ENCODE assay signal across 26 mouse cellular contexts in the genomic region with DNA sequence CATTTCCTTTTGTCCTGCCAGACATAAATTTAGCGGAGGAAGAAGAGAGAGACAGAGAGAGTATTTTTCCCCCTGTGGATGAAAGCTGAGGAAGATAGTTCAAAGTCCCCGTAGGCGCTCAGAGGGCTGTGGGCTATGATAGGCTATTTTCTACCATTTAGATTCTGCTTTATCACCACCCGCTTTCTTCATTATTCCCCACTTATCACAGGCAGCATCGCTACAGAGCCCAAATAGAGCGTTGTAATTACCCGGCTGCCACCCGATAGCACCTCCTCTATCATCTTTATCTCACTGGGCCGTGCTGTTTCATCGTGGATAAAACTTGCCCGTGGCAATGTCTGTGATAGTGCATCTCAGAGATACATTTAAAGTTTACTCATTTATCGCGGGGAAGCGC. TPM values are rescaled to one million over a fixed set of nuclear protein-coding genes. Genes with fewer than 3 reads are reported as not detected.
"Had no signal": no experiment of that assay in that cellular context is flagged by ENCODE, and none has a peak within 500 bp of the region (broad histone marks: within the 10 kb centered on the region; RNA-seq: fewer than 3 reads in every experiment).

No protein-coding gene starts in this region.

- H3K9me3 ChIP-seq: kidney, embryonic 15.5 days; liver, embryonic 13.5 days; midbrain, embryonic 12.5 days; neural tube, embryonic 12.5 days had no signal

- H3K9ac ChIP-seq: kidney, embryonic 15.5 days; liver, embryonic 13.5 days; midbrain, embryonic 12.5 days; neural tube, embryonic 12.5 days had no signal

- H3K27me3 ChIP-seq: liver, embryonic 13.5 days; neural tube, embryonic 12.5 days had no signal

- H3K4me3 ChIP-seq: kidney, embryonic 15.5 days; left cerebral cortex, adult 2 months; liver, embryonic 13.5 days; midbrain, embryonic 12.5 days; neural tube, embryonic 12.5 days had no signal

- DNase-seq: kidney, adult 11 months; kidney, adult 8-10 months; kidney, postnatal 10 days; kidney, postnatal 36 days; layer of hippocampus, postnatal 36 days; liver, embryonic 13.5 days; lung, adult 2 months; lung, postnatal 14 days; lung, postnatal 4 days; right cerebral cortex, adult 18-20 months; right cerebral cortex, postnatal 14 days; right cerebral cortex, postnatal 4 days; thymus, adult 2 months; thymus, postnatal 14 days; thymus, postnatal 4 days had no signal

- H3K27ac ChIP-seq: kidney, embryonic 15.5 days; left cerebral cortex, adult 2 months; liver, embryonic 13.5 days; midbrain, embryonic 12.5 days; neural tube, embryonic 12.5 days; stomach, postnatal 0 days had no signal

- H3K36me3 ChIP-seq: kidney, embryonic 15.5 days; liver, embryonic 13.5 days; midbrain, embryonic 12.5 days; neural tube, embryonic 12.5 days had no signal

- H3K4me2 ChIP-seq: kidney, embryonic 15.5 days; liver, embryonic 13.5 days; midbrain, embryonic 12.5 days; neural tube, embryonic 12.5 days had no signal

- H3K4me1 ChIP-seq: kidney, embryonic 15.5 days; liver, embryonic 13.5 days; neural tube, embryonic 12.5 days had no signal

RNA-seq across cellular contexts. Expression of gene Gm9376, which starts 35.8 kb away (rescaled TPM):
- polyA plus RNA-seq: kidney, embryonic 15.5 days; limb, embryonic 11.5 days; limb, embryonic 14.5 days; liver, adult 2 months; liver, embryonic 13.5 days; liver, embryonic 16.5 days; lung, adult 2 months; lung, embryonic 16.5 days; midbrain, embryonic 12.5 days; neural tube, embryonic 12.5 days; stomach, embryonic 14.5 days; stomach, postnatal 0 days; thymus, adult 2 months had no signal
